Mouse (Mus musculus) forebrain, embryonic 15.5 days (tissue): ENCODE data around the gene Tas2r129. TPM values are rescaled to one million over a fixed set of nuclear protein-coding genes. Genes with fewer than 3 reads are reported as not detected.
"Not testable (repeated sequence)": the region's sequence is repeated elsewhere in the genome, so short reads cannot be mapped to it uniquely, and the experiment has no call there.

ENCODE experiments used
- ATAC-seq: fragments of 200-750 bp; cut with Nextera tagmentation; replicated peaks from 2 replicates; pipeline ENCODE4 v1.8.0; 2017; ENCODE audit warnings: mild to moderate bottlenecking, moderate TSS enrichment, moderate library complexity
- H3K27ac ChIP-seq: fragments of 300-500 bp; sonication (generic); replicated peaks from 2 replicates; pipeline ENCODE4 v1.5.1; 2015; ENCODE audit warnings: mild to moderate bottlenecking, inconsistent platforms
- H3K27me3 ChIP-seq: fragments of 300-500 bp; sonication (generic); 2 replicates; pipeline ENCODE4 v1.6.1; 2015; ENCODE audit warnings: inconsistent platforms
- H3K36me3 ChIP-seq: fragments of 300-500 bp; sonication (generic); 2 replicates; pipeline ENCODE4 v1.6.1; 2015; ENCODE audit warnings: mild to moderate bottlenecking, inconsistent platforms
- H3K4me1 ChIP-seq: fragments of 300-500 bp; sonication (generic); 2 replicates; pipeline ENCODE4 v1.6.1; 2015; ENCODE audit warnings: inconsistent platforms
- H3K4me2 ChIP-seq: fragments of 300-500 bp; sonication (generic); replicated peaks from 2 replicates; pipeline ENCODE4 v1.6.1; 2015; ENCODE audit warnings: mild to moderate bottlenecking, inconsistent platforms
- H3K4me3 ChIP-seq: fragments of 300-500 bp; sonication (generic); 2 replicates; pipeline ENCODE4 v1.5.1; 2015; ENCODE audit warnings: mild to moderate bottlenecking, inconsistent platforms
- H3K9ac ChIP-seq: fragments of 300-500 bp; sonication (generic); replicated peaks from 2 replicates; pipeline ENCODE4 v1.6.1; 2015; ENCODE audit warnings: mild to moderate bottlenecking, inconsistent platforms
- H3K9me3 ChIP-seq: fragments of 300-500 bp; sonication (generic); 2 replicates; pipeline ENCODE4 v1.6.1; 2016; ENCODE audit warnings: inconsistent platforms
- WGBS: fragments of 180-500 bp; shearing (Covaris S2); methylation state at CpG from one replicate; pipeline ENCODE4 v1.1.7; 2015; ENCODE audit warnings: mixed read lengths; 5-methylcytosine and 5-hydroxymethylcytosine counted together
- polyA plus RNA-seq: library from polyadenylated mRNA; unstranded; fragments of >200 nt; fragmentation: Nextera tagmentation; extraction: Ambion mirVana; gene quantifications from 2 replicates; pipeline ENCODE4 v1.2.1, GENCODE M21; 2015

The Tas2r129 gene
- polyA plus RNA-seq, result not detected in 2 replicates

DNA sequence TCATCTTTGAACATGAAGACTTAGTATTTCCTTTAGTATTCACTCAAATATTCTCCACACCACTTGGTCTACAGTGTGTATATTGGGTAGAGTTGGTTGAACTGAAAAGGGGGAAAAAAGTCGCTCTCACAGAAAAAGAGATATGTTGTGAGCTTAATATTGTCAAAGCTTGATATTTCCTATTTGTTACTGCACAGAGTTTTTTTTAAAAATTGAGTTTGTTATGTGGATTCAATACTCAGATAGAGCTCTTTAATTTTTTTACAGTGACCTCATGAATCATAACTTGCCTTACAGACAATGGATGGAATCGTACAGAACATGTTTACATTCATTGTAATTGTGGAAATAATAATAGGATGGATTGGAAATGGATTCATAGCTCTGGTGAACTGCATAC is at the start of gene Tas2r129:
Tas2r129 (plus strand) TSS at position 301 of the 400 bp plus-strand sequence.
- no peaks in the 10 kb centered on the region for H3K4me1 ChIP-seq
- H3K4me2 ChIP-seq, result no peak within 1 kb of the TSS
- 86% methylated on average over 2 of the region's 2 CpGs for WGBS
- H3K9ac ChIP-seq, result no peak within 1 kb of the TSS
- no peak within 1 kb of the TSS for H3K27ac ChIP-seq
- ATAC-seq, result no peak
- H3K27me3 ChIP-seq, result no peaks in the 10 kb centered on the region
- no peaks in the 10 kb centered on the region for H3K9me3 ChIP-seq
- no peak within 1 kb of the TSS for H3K4me3 ChIP-seq
- H3K36me3 ChIP-seq, result no peaks in the 10 kb centered on the region

DNA sequence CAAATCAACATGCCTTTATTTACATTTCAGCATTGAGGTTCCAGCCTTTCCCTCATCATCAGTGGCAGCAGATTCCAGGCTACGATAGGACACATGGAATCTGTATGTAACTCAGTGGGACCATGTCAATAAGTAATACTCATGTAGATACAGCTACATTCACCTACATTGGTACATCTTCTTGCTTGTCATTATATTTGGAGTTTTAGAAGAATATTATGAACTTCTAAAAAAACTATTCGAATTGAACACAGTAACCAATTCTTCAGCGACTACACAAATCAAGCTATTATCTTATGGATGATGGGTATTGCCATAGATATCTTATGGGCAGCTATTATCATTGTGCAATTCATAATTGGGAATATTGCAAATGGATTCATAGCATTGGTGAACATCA is 41.6 kb upstream of the Tas2r129 start, which contains the start of gene Tas2r125:
Tas2r125 (plus strand) TSS at position 301 of the 400 bp plus-strand sequence.
- Histone ChIP-seq H3K27me3 (no peaks in the 10 kb centered on the region), H3K4me3 (no peak within 1 kb of the TSS), H3K9me3 (no peaks in the 10 kb centered on the region), H3K4me2 (no peak within 1 kb of the TSS), H3K36me3 (no peaks in the 10 kb centered on the region), H3K4me1 (no peaks in the 10 kb centered on the region), H3K9ac (no peak within 1 kb of the TSS), H3K27ac (no peak within 1 kb of the TSS)
- ATAC-seq, result no peak
- WGBS, result 91% methylated on average over 3 of the region's 3 CpGs

DNA sequence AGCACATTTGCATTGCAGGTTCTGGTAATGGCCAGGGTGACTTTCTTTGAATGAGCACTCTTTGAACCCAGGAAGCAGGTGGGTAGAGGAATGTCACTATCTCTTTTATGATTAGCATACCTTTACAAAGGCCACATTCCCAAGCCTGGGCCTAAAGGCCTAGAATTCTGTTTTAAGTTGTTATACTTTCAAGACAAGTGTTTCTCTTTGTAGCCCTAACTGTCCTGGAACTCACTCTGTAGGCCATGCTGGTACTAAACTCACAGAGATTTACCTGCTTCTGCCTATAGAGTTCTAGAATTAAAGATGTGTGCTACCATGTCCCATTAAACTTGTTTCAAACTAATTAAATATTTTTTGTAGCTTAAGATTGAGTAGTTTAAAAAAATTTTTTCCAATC is 9.5 kb upstream of the Tas2r129 start:
- not testable (repeated sequence) for H3K27ac ChIP-seq, ATAC-seq, H3K9ac ChIP-seq, H3K27me3 ChIP-seq, H3K4me3 ChIP-seq, H3K36me3 ChIP-seq, H3K4me1 ChIP-seq, H3K4me2 ChIP-seq, H3K9me3 ChIP-seq

DNA sequence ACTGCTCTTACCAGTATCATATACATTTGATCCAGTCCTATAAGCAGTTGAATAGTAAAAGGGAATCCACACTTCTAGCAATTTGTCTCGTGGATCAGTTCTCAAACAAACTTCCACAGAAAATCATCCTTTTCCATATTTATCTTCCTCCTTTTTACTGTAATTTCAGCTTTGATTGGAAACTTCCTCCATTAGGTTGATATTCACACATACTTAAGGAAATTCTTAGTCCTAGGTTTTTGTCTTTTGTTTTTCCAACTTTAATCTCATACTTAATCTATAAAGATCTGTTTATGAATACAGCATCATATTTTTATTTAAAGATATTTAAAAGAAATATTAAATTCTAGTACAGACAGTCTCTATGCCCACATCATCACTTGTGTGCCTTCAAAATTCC is 6.9 kb downstream of the Tas2r129 start, which contains the start of gene Tas2r131:
Tas2r131 (minus strand) TSS at position 101 of the 400 bp plus-strand sequence.
- Histone ChIP-seq H3K4me1 (no peaks in the 10 kb centered on the region), H3K4me3 (no peak within 1 kb of the TSS), H3K9me3 (no peaks in the 10 kb centered on the region; the same call in 1 of the 2 replicates), H3K27me3 (no peaks in the 10 kb centered on the region), H3K9ac (no peak within 1 kb of the TSS), H3K36me3 (no peaks in the 10 kb centered on the region), H3K27ac (no peak within 1 kb of the TSS), H3K4me2 (no peak within 1 kb of the TSS)
- ATAC-seq, result no peak
- 80% methylated on average over 1 of the region's 1 CpGs for WGBS

DNA sequence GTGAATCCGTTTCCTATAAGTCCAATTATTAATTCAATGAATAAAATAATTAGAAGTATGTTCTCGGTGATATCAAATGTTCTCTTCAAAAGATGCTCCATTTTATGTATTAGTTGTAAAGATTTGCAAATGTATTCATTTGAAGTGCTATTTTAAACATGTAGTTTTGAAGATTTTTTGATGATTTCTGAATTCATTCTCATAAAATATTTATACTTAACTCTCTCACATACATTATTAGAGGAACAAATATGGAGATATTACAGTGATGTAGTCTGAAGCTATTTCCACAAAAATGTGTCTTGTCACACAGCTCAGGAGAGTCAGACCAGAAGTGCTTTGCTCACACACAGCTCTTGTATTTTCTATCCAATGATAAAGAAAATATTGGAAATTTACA is 30.0 kb downstream of the Tas2r129 start, which contains the start of gene Tas2r109:
Tas2r109 (minus strand) TSS at position 101 of the 400 bp plus-strand sequence.
- Histone ChIP-seq H3K9ac (no peak within 1 kb of the TSS), H3K9me3 (no peaks in the 10 kb centered on the region), H3K4me3 (no peak within 1 kb of the TSS), H3K4me1 (no peaks in the 10 kb centered on the region), H3K4me2 (no peak within 1 kb of the TSS), H3K27me3 (no peaks in the 10 kb centered on the region), H3K27ac (no peak within 1 kb of the TSS), H3K36me3 (no peaks in the 10 kb centered on the region)
- ATAC-seq, result no peak
- 69% methylated on average over 2 of the region's 2 CpGs for WGBS

Other genes starting within 250 kb of the Tas2r129 start
- not detected in 2 replicates for gene Tas2r122, start 239.2 kb upstream of the Tas2r129 start, polyA plus RNA-seq
- gene Tas2r115, start 213.1 kb upstream of the Tas2r129 start, polyA plus RNA-seq, result not detected in 2 replicates
- gene Tas2r124, start 196.4 kb upstream of the Tas2r129 start, polyA plus RNA-seq, result not detected in 2 replicates
- gene Tas2r102, start 189.0 kb upstream of the Tas2r129 start, polyA plus RNA-seq, result not detected in 2 replicates
- not detected in 2 replicates for gene Tas2r136, start 172.9 kb upstream of the Tas2r129 start, polyA plus RNA-seq
- not detected in 2 replicates for gene Tas2r117, start 148.3 kb upstream of the Tas2r129 start, polyA plus RNA-seq
- gene Tas2r123, start 104.0 kb upstream of the Tas2r129 start, polyA plus RNA-seq, result not detected in 2 replicates
- gene Tas2r116, start 95.7 kb upstream of the Tas2r129 start, polyA plus RNA-seq, result not detected in 2 replicates
- gene Tas2r110, start 83.1 kb upstream of the Tas2r129 start, polyA plus RNA-seq, result not detected in 2 replicates
- not detected in 2 replicates for gene Tas2r113, start 58.1 kb upstream of the Tas2r129 start, polyA plus RNA-seq
- gene Tas2r125, start 41.5 kb upstream of the Tas2r129 start, polyA plus RNA-seq, result not detected in 2 replicates
- gene Tas2r131, start 6.8 kb downstream of the Tas2r129 start, polyA plus RNA-seq, result not detected in 2 replicates
- gene Tas2r109, start 29.9 kb downstream of the Tas2r129 start, polyA plus RNA-seq, result not detected in 2 replicates
- gene Tas2r103, start 86.0 kb downstream of the Tas2r129 start, polyA plus RNA-seq, result not detected in 2 replicates
- not detected in 2 replicates for gene Tas2r140, start 104.7 kb downstream of the Tas2r129 start, polyA plus RNA-seq
- 85.0 and 97.6 TPM in 2 replicates for gene Smim10l1, start 153.8 kb downstream of the Tas2r129 start, polyA plus RNA-seq